Mouse (Mus musculus): ENCODE measurements at regions not wholly inside any gene's neighbourhood (a gene's known extent, or its start where the extent isn't known, plus 50 kb on each side); places are given as distances from the start of the nearest gene placed in this dataset.
A peak's percentile ranks its signal among the peaks of the same experiment; 100 is the strongest.

GRCm38 (mm10) chr6:93026068-93027022 lies 83.1 kb upstream of the Adamts9 start:
- Histone ChIP-seq H3K9me3 (replicated peaks; ENCODE audit: control insufficient read depth, low read length) (no peaks in the 10 kb centered on the region), H3K27ac (replicated peaks; ENCODE audit: low read depth, low read length) (no peak overlapping the region), H3K36me3 (replicated peaks; ENCODE audit: control insufficient read depth, insufficient read depth, low read depth, low read length) (no peaks in the 10 kb centered on the region), H3K9ac (replicated peaks; ENCODE audit: low read length) (no peak overlapping the region), H3K4me3 (ENCODE audit: low read depth, low read length) (no peak overlapping the region), H3K27me3 (ENCODE audit: control insufficient read depth, insufficient read depth, low read length) (no peaks in the 10 kb centered on the region), H3K4me1 (ENCODE audit: control insufficient read depth, insufficient read depth, low read length) (no peaks in the 10 kb centered on the region), H3K4me2 (ENCODE audit: low read depth, low read length) (no peak overlapping the region)
- ATAC-seq (replicated peaks; ENCODE audit: insufficient number of reproducible peaks, low FRiP score, low TSS enrichment, low read depth), result no peak
- no peak for DNase-seq (ENCODE audit: low spot score)
- 79% methylated on average over 9 of the region's 9 CpGs for WGBS

GRCm38 (mm10) chr6:93014534-93014933 lies 71.2 kb upstream of the Adamts9 start:
- no peaks in the 10 kb centered on the region for H3K27me3 ChIP-seq (ENCODE audit: control insufficient read depth, insufficient read depth, low read length)
- DNase-seq (ENCODE audit: low spot score) (peak; percentile 5), ATAC-seq (replicated peaks; ENCODE audit: insufficient number of reproducible peaks, low FRiP score, low TSS enrichment, low read depth) (no peak)
- no peaks in the 10 kb centered on the region; the same call in 1 of the 2 replicates for H3K4me1 ChIP-seq (ENCODE audit: control insufficient read depth, insufficient read depth, low read length)
- no peak overlapping the region for H3K27ac ChIP-seq (replicated peaks; ENCODE audit: low read depth, low read length)
- no peaks in the 10 kb centered on the region for H3K9me3 ChIP-seq (replicated peaks; ENCODE audit: control insufficient read depth, low read length)
- H3K36me3 ChIP-seq (replicated peaks; ENCODE audit: control insufficient read depth, insufficient read depth, low read depth, low read length), result no peaks in the 10 kb centered on the region
- no peak overlapping the region for H3K4me2 ChIP-seq (ENCODE audit: low read depth, low read length)
- WGBS, result 71% methylated on average over 1 of the region's 1 CpGs
- H3K4me3 ChIP-seq (ENCODE audit: low read depth, low read length), result no peak overlapping the region
- H3K9ac ChIP-seq (replicated peaks; ENCODE audit: low read length), result no peak overlapping the region

- Histone ChIP-seq H3K4me3 (ENCODE audit: low read depth, low read length) (no peak overlapping the region), H3K4me1 (ENCODE audit: control insufficient read depth, insufficient read depth, low read length) (no peaks in the 10 kb centered on the region; the same call in 1 of the 2 replicates), H3K27me3 (ENCODE audit: control insufficient read depth, insufficient read depth, low read length) (no peaks in the 10 kb centered on the region), H3K4me2 (ENCODE audit: low read depth, low read length) (no peak overlapping the region), H3K27ac (replicated peaks; ENCODE audit: low read depth, low read length) (no peak overlapping the region), H3K9me3 (replicated peaks; ENCODE audit: control insufficient read depth, low read length) (no peaks in the 10 kb centered on the region), H3K36me3 (replicated peaks; ENCODE audit: control insufficient read depth, insufficient read depth, low read depth, low read length) (no peaks in the 10 kb centered on the region), H3K9ac (replicated peaks; ENCODE audit: low read length) (no peak overlapping the region)
- ATAC-seq (replicated peaks; ENCODE audit: insufficient number of reproducible peaks, low FRiP score, low TSS enrichment, low read depth), result no peak
- no peak for DNase-seq (ENCODE audit: low spot score)
- WGBS, result 89% methylated on average over 5 of the region's 5 CpGs
Measured at GRCm38 (mm10) chr6:93011906-93012305, 68.6 kb upstream of the Adamts9 start.

- Histone ChIP-seq H3K27ac (replicated peaks; ENCODE audit: low read depth, low read length) (no peak overlapping the region), H3K27me3 (ENCODE audit: control insufficient read depth, insufficient read depth, low read length) (no peaks in the 10 kb centered on the region), H3K9ac (replicated peaks; ENCODE audit: low read length) (no peak overlapping the region), H3K9me3 (replicated peaks; ENCODE audit: control insufficient read depth, low read length) (no peaks in the 10 kb centered on the region), H3K36me3 (replicated peaks; ENCODE audit: control insufficient read depth, insufficient read depth, low read depth, low read length) (no peaks in the 10 kb centered on the region), H3K4me2 (ENCODE audit: low read depth, low read length) (no peak overlapping the region), H3K4me1 (ENCODE audit: control insufficient read depth, insufficient read depth, low read length) (no peaks in the 10 kb centered on the region), H3K4me3 (ENCODE audit: low read depth, low read length) (no peak overlapping the region)
- DNase-seq (ENCODE audit: low spot score), result no peak
- 76% methylated on average over 3 of the region's 3 CpGs for WGBS
- ATAC-seq (replicated peaks; ENCODE audit: insufficient number of reproducible peaks, low FRiP score, low TSS enrichment, low read depth), result no peak
Measured at GRCm38 (mm10) chr6:93004587-93005240, 61.4 kb upstream of the Adamts9 start.

- no peak overlapping the region for H3K27ac ChIP-seq (replicated peaks; ENCODE audit: low read depth, low read length)
- ATAC-seq (replicated peaks; ENCODE audit: insufficient number of reproducible peaks, low FRiP score, low TSS enrichment, low read depth), result no peak
- no peak overlapping the region for H3K4me2 ChIP-seq (ENCODE audit: low read depth, low read length)
Measured at GRCm38 (mm10) chr6:93003812-93004211, 60.5 kb upstream of the Adamts9 start.

GRCm38 (mm10) chr6:92993647-92994046 lies 50.4 kb upstream of the Adamts9 start:
- Histone ChIP-seq H3K4me2 (ENCODE audit: low read depth, low read length) (no peak overlapping the region), H3K9ac (replicated peaks; ENCODE audit: low read length) (no peak overlapping the region), H3K9me3 (replicated peaks; ENCODE audit: control insufficient read depth, low read length) (no peaks in the 10 kb centered on the region), H3K36me3 (replicated peaks; ENCODE audit: control insufficient read depth, insufficient read depth, low read depth, low read length) (no peaks in the 10 kb centered on the region), H3K27ac (replicated peaks; ENCODE audit: low read depth, low read length) (no peak overlapping the region), H3K27me3 (ENCODE audit: control insufficient read depth, insufficient read depth, low read length) (no peaks in the 10 kb centered on the region), H3K4me1 (ENCODE audit: control insufficient read depth, insufficient read depth, low read length) (no peaks in the 10 kb centered on the region), H3K4me3 (ENCODE audit: low read depth, low read length) (no peak overlapping the region)
- ATAC-seq (replicated peaks; ENCODE audit: insufficient number of reproducible peaks, low FRiP score, low TSS enrichment, low read depth) (no peak), DNase-seq (ENCODE audit: low spot score) (no peak)
- 87% methylated on average over 5 of the region's 5 CpGs for WGBS

More at GRCm38 (mm10) chr6:93003812-93004211, 60.5 kb upstream of the Adamts9 start:
- H3K36me3 ChIP-seq (replicated peaks; ENCODE audit: control insufficient read depth, insufficient read depth, low read depth, low read length), result no peaks in the 10 kb centered on the region
- 89% methylated on average over 5 of the region's 5 CpGs for WGBS
- H3K9ac ChIP-seq (replicated peaks; ENCODE audit: low read length), result no peak overlapping the region
- DNase-seq (ENCODE audit: low spot score), result no peak
- H3K4me3 ChIP-seq (ENCODE audit: low read depth, low read length), result no peak overlapping the region
- no peaks in the 10 kb centered on the region for H3K4me1 ChIP-seq (ENCODE audit: control insufficient read depth, insufficient read depth, low read length)
- no peaks in the 10 kb centered on the region for H3K9me3 ChIP-seq (replicated peaks; ENCODE audit: control insufficient read depth, low read length)
- no peaks in the 10 kb centered on the region for H3K27me3 ChIP-seq (ENCODE audit: control insufficient read depth, insufficient read depth, low read length)
